Mouse (Mus musculus) lung, postnatal 25 days (tissue): Measurements from ENCODE around the gene Hs3st5.
"Not testable (repeated sequence)": the region's sequence is repeated elsewhere in the genome, so short reads cannot be mapped to it uniquely, and the experiment has no call there.

Experiments
- DNase-seq: peaks from one replicate; pipeline ENCODE4 v3.0.0; 2022; ENCODE audit warnings: low spot score

Gene Hs3st5

DNA sequence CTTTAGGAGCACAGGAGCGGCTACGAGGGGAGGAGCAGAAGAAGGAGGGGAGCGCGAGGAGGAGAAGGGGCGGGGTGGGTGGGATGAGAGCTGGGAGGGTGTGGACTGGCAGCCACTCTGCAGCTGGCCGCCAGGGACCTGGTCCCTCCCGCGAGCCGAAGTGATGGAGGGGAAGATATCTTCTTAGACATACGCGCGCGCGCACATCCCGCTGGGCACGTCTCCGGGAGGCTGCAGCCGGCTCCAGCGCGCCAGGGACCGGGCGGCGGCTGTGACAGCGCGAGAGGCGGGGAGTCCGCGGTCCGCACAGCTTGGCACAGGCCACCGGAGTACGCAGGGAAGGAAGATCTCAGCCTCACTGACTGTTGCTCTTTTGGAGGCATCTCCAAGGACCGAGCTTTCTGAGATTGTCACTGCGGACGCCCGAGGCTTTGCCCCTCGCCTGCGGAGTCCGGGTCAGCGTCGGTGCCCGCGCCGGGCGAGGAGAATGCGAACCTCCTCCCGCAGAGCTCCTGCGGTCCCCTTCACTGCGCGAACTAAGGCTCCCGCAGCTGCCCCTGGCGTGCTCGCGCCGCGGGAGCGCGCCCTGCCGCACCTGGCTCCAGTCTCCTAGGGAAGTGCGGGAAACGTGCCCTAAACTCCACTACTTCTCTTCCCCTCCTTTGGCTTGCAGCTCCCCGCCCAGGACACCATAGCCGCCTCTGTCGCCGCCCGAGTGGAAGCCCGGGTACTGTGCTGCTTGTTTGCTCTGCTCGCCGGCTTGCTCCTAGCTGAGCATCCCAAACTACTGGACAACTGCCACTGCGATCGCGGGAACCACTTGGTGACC is at the start of gene Hs3st5:
Gene Hs3st5 (plus strand): TSS at position 88 of the 829 bp plus-strand sequence.
- DNase-seq: peak; percentile 1

DNA sequence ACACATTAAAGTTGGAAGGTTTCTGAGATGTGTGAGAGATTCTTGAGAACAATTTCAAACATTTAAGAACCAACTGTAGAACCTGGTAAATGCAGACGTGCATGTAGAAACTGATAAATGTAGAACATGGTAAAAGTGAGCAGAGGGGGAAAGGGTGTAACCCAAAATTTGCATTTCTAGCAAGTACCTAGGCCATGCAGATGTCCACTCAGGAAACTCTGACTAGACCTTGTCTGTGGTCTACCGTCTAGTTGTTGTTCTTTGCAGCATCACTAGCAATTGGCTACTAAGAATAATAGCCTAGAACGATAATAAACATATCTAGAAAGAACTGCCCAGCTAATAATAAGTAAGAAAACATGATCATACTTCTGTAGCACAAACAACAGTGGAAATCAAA is 38.0 kb upstream of the Hs3st5 start:
- DNase-seq: no peak

DNA sequence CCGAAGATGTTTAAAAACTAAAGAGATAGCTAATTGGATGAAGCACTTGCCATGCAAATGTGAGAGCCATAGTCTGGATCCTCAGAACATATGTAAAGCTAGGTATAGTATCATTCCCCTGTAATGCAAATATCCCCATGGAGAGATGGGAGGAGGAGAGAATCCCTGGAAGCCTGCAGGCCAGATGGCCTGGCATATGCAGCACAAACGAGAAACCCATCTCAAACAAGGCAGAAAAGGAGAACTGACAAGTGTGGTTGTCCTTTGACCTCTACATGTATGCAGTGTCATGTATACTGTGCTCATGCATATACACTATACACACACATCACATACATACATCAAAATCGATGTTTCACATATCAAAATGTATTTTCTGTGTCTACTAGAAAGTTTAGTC is 35.5 kb upstream of the Hs3st5 start:
- DNase-seq: no peak

DNA sequence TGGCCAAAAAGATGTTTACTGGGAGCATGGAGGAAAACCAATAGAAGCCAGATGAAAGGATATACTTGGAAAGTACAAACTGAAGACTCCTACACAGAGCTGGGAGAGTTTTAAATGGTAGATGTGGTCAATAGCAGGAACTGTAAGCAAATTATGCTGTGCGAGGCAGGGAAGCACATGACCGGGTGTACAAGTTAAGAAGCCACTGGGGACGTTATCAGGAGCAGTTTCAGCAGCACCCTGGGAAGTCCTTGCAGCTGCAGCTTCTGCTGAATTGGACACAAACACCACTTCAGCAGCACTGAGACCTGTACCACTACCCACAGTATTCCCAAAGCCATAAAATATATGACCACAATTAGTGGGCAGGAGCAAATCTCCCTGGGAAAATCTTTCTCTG is 31.8 kb upstream of the Hs3st5 start:
- DNase-seq: no peak

DNA sequence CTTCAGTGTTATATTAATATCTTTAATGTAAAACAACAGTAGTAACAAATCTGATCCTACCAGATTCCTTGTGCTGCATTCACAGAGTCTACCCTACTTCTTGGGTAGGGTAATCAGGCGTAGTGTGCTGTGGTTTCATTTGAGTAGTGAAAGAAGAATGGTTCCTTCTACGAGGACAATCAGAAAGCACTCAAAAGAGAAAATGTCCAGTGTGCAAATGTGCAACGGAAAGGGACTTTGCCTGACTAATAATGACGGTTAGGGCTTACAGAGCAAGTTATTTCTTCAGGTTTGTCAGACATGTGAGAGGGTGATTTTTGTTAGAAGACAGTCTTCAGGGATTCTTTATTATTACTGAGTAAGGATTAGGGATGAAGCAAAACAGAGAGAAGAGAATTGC is 29.1 kb upstream of the Hs3st5 start:
- DNase-seq: no peak

DNA sequence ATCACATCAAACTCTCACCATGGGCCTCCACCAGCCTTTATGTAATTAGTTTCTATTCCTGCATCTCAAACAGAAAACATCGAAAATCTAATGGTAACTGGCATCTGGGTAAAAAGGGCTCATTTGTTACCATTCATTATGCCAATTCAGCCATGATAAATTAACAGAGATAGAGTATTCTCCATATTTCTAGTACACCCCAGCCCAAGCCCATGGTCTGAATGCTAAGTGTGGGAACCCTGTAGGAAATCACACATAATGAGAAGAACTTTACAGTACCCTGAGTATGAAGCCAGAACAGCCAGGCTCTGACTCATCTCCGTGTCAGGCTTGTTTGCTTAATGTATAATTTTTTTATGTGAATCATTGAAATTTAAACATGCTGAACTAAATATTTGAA is 23.3 kb upstream of the Hs3st5 start:
- DNase-seq: no peak

DNA sequence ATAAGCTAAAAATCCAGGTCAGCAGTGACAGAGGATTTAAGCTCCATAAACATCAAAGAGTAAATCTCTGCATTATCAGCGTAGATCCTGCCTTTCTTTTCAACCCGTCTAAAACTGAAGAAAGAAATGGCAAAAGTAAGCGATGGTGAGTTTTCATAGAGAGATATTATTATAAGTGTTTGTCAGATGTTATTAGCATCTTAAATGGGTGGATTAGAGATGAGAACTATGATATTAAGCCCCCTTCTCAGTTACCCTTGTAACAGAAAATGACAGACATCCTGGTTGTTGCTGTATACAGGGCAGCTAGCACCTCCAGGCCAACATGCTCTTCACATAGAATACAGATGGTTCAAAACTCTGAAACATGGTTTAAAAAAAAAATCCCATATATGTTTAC is 22.6 kb upstream of the Hs3st5 start:
- DNase-seq: no peak

DNA sequence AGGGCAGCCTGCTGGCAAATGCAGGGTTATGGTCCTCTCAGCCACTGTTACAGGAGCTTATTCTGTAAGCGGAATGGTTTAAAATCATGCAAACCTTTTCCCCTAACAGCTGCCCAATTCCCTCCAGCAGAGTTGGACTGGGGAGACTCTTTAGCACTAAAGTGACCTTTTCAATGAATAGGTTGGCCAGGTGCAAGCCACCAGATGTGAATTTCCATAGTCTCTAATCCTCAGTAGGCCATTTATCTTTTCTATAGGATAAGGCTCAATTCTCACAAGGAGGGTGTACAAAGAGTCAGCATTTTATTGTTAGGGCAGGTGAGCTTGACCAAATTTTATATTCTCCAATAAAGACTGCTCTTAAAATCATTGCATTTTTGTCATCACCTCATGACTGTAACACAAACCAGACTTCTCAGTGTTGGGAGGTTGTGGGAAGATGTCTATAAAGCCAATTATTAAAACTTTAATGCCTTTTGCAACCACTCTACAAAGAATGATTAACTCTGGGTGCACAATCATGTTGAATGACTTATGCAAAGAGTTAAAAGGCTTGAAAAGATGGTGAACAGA is 21.8 kb upstream of the Hs3st5 start:
- no peak for DNase-seq

DNA sequence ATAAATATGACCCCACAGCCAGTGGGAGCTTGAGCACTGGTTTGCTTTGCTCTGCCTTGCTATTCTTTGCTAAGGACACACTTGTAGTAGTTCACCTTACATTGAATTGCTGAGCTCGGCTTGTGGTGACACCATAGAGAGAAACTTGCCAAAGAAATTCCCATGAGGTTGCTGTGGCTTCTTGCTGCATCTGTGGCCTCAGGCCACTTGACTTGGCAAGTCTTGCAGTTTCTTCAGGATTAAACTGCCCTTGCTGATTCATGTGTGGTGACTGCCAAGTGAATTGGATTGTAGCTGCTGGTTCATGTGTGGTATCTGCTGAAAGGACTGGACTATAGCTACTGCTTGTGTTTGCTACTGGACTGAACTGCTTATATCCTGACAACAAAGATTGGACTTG is 13.0 kb upstream of the Hs3st5 start:
- DNase-seq: no peak

DNA sequence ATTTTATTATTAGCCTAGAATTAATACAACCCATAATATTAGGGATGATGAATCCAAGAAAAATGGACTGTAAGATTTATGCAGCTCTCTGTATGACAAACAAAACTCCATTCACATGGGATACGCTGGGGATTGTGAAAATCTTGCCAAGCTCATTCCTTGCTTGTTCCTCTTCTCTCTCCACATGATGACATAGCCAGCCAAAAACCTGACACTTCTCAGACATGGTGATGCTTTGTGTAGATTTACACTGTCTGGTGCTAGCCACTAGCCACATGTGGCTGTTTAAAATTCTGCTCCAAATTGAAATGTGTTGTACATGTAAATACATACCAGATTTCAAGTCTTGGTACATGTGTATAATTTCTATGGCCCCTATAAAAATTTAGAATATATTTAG is 6.9 kb upstream of the Hs3st5 start:
- no peak for DNase-seq

DNA sequence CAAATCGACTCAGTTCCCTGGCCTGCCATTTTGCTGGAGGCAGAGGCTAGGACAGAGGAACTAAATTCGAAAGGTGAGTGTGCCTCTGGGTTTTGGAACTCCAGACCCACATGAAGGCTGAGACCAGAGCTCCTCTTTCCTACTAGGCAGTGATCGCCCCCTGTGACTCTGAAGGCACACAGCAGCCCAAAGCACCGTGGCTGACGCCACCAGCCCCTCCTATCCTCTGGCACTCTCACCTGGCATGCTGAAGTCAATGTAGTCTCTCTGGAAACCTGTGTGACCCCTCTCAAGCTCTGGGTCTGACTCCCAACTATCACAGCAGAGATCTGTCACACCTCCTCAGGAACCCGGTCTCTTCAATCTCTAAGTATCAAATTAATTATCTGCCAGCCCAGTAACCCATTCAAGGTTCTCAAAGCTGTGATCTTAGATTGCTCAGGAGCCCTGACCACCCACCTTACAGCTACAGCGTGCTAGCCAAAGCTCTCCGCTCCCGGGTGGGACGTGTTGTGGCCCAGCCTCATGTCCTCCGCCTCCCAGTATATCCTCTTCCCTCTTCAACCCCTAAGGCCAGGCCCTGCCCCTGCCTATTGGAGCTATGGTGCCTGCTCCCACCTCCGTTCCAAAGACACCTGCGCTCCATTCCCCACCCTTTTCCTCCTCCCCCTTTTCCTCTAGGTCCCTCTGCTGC is 434 bp upstream of the Hs3st5 start:
- DNase-seq: no peak

DNA sequence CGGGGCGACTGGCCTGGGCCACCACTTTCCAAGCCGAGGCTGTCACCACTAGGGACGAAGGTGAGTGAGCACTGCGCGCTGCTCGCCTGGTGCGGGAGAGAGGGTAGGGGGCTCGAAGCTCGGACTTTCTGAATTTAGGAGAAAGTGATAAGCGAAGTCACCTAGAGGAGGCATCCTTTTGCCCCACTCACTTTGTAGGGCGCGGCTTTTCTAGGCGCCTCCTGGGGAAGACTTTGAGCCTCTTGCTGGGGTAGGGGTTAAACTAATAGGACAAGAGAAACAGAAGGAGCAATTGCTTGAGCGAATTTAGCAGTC is 899 bp downstream of the Hs3st5 start:
- no peak for DNase-seq

DNA sequence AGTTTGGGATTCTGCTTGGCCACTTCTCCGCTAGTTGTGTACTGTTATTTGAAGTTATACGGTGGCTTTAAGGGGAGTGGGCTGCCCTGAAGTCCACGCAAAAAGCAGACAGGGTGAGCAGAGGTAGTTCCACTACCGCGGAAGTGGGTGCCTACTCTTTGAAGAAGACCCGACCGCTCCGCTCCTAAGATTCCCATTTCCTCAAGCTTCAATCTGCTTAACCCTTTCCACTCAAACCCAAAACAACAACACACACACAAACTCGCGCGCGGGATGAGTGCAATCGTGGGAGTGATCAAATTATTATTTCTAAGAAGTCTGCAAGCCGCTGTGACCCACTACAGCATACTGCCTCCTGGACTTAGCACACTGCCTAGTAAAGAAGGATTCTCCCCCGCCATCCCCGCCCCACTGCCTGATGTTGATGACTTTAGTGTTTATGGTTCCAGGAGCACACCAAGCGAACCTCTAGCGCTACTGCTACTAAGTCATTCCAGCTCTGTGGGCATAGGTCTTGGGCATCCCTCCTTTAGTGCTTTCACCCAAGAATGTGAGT is 1.5 kb downstream of the Hs3st5 start:
- DNase-seq: no peak

DNA sequence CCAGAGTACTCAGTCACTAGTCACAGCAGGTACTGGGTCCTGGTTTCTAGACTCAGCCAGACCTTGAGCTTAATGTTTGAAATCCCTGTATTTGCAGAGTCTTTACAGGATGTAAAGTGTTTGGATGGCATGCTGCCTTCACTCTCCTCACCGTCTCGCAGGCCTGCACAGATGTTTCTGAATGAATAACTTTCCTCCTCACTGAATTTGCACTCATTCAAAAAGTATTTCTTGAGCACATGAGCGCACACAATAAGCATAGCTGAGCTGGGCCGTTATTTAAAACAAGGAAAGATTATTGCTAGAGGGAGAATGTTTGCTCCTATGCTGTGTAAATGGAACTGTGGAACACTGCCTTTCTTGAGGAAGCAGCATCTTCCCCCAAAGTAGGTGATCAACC is 2.9 kb downstream of the Hs3st5 start:
- no peak for DNase-seq

DNA sequence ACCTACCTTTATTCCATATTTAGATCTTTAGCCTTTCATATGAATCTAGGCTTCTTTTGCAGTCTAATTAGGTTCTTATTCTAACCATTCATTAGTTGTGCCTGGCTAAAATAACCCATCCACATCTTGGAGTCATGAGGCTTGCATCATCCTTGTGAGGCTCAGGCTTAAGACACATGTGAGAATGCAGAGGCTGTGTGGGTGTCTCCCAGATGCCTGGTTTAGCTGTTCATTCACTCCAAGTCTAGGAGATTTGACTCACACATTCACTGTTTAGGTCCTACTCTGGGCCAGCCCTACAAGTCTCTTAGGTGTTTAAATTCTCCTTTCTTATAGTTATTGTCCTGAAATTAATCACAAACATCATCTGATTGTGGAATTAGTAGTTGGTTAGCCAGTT is 17.3 kb downstream of the Hs3st5 start:
- no peak for DNase-seq

DNA sequence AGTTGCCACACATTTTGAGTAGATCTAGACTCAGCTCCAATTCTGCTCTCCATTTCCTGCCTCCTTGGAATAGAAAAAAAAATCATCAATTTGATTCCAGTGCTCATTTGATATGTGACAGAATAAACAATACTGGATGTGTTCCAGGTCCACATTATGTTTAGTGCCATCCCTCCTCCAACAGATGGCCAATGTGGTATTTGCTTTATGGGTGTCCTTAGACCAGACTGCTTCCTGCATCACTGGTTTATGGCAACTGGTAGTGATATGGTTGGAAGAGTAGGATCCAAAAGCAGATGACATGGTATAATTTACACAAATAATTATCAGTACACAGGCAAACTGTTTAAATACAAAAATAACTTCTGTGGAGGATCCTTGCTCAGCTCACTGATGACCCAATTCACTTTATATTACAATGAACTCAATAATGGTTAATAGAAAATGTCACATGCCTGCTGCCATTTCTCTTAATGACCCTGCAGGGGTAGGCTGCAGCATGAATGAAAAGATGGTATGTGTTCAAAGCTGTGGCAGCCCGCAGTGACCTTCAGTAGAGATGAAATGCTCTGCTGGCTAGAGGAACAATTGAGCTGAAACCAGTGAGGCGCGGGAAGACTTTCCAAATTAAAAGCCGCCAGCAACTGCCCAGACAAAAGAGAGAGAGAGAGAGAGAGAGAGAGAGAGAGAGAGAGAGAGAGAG is 27.2 kb downstream of the Hs3st5 start:
- DNase-seq: no peak

DNA sequence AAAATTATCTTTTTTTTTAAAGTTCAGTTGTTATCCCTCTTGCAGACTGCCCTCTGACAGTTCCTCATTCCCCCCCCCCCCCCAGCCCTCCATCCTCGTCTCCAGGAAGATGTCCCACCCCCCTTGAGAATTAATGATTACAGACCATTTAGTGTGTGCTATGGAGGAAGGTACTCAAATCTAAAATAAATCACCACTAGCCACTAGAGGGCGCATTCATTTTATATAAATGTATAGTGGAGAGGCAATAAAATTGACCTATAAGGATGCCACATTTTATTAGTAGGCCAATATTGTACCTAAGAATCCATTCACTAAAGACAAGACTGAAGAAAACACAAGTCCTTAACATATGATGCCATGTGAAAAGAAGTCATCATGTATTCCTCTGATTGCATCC is 40.0 kb downstream of the Hs3st5 start:
- DNase-seq: no peak

DNA sequence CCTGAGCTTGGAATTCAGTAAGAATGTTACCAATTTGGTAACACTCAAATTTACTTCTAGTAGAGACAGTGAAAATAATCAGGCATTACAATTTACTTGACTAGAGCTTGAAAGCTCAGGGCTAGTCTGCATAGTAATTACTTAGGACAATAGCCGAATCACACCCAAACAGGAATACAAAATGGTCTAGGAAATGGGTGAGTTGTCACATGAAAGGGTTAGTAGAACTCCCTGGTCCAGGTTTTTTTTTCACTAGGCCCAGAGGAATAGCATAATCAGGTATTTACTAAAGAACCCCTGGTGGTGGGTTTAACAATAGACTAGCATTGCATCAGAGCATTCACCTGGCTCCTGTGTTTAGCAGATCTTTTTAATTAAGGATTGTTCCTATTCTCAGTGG is 41.1 kb downstream of the Hs3st5 start:
- DNase-seq: not testable (repeated sequence)

DNA sequence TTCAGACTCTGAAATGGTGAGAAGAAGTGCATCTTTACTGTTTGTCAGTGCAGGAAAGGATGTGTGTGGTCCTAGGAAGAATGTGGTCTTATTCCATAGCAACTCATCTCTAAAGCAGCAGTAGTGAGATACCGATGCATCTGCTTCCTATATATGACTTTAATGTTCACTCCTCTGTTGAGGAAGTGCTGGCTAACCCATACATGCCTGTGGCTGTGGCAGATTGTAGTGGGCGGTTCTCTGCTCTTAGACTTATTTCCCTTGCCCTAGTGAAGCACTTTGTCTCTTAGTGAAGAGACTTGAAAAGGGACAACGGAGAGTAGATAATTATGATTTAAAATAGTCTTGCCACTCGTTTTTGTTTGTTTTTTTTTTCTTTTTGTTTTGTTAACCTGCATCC is 47.4 kb downstream of the Hs3st5 start:
- no peak for DNase-seq

DNA sequence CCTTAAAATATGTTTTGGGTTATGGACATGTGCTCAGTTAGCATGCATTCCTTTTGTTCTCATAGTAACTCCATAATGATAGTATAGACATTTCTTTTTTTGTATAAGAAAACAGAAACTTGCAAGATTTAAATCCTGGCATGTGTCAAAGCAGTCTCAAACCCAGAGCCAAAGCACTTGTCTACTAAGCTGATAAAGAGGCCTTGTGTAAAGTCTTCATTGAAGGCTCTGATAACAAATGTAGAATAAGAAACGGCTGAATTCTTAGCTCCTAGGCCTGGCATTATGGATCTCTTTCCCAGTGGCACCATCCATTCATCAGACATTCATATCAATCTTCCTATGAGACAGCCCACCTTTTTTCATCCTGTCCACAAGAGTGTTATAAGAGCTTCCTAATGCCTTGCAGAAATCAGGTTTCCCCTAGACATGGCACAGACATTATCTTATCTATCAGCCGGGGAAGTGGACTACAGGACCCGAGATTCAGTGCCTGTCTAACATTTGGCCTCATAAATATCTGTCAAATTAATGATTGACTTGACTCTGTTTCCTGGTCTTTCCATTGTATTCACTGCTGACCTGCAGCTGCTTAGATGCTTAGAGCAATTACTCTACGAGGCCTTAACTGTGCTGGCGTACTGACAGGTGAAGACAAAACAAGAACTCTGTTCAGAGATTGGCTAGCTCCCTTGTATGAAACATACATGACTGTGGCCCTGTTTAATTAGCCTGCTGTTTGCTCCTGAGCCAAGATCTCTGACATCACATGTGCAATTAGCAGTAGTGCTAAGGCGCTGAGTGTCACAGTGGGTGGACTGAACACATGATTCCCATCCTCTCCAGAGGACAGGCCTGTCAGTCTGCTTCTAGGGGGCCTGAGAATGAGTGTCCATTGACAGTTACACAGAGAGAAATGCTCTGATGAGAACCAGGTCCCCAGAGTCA is 48.6 kb downstream of the Hs3st5 start:
- no peak for DNase-seq

DNA sequence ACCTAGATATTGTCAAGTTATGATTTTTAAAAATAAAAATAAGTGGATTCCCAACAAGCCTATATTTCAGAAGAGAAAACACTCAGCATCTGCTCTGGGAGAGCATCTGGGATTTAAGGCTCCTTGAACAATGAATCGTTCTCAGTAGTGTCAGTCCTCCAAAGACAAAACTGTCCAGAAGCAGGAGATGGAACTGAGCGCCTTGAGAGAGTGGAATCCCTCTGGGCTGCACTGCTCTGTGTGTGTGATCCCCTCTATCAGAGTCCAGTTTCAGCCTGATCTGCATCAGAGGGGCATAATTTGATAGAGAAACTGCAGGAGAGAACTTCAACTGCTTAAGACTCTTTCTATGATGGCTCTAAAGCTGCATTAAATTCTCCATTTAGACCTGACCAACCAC is 49.5 kb downstream of the Hs3st5 start:
- DNase-seq: no peak

DNA sequence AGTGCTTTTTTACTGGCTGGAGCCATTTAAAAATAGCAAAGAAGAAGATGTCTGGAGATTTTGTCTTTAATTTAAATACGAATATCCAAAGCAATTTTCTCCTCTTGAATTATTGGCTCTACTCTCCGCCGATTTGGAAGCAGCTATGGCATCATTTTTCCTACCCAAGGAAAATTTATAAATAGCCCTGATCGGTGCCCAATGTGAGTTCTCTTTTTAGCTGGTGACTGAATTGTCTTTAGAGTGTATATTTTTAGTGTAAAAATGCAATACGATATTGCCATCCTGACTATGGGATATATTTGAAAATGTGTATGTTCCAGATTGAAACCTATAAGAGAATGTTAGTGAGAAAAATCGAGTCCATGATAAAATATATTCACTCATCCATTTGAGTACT is 51.1 kb downstream of the Hs3st5 start:
- no peak for DNase-seq
